Comparison of ENCODE assay signal across 8 mouse cellular contexts in genomic region chr12:111165146-111165812, GRCm38 (mm10). TPM values are rescaled to one million over a fixed set of nuclear protein-coding genes. Genes with fewer than 3 reads are reported as not detected.
DNase-seq lines count a peak whose midpoint lies in the region; ATAC-seq and TF ChIP-seq lines count a peak whose summit lies in the region.

No protein-coding gene starts in this region.

- TF ChIP-seq POLR2A in kidney, adult 2 months (IDR thresholded peaks at IDR 0.05; ENCODE audit: low read depth, low read length), result no peak
- no peak for TF ChIP-seq POLR2A in lung, adult 2 months (IDR thresholded peaks at IDR 0.05; ENCODE audit: borderline replicate concordance, extremely low read depth, low read depth, low read length)

- peak overlapping the region; percentile 90; the same call in 1 of the 2 replicates for H3K9ac ChIP-seq in neural tube, embryonic 13.5 days

- peaks cover 3% of the 10 kb centered on the region; the same call in 1 of the 2 replicates for H3K4me1 ChIP-seq in kidney, adult 2 months (ENCODE audit: control insufficient read depth, insufficient read depth, low read length)
- H3K4me1 ChIP-seq in lung, adult 2 months (ENCODE audit: control insufficient read depth, insufficient read depth, low read length), result peaks cover 7% of the 10 kb centered on the region
- H3K4me1 ChIP-seq in neural tube, embryonic 13.5 days (replicated peaks), result peaks cover 70% of the 10 kb centered on the region

- H3K36me3 ChIP-seq in kidney, adult 2 months (ENCODE audit: control insufficient read depth, insufficient read depth, low read length), result no peaks in the 10 kb centered on the region
- no peaks in the 10 kb centered on the region for H3K36me3 ChIP-seq in neural tube, embryonic 13.5 days

- peak; percentile 44 for DNase-seq in ovary, postnatal 36 days (ENCODE audit: low spot score)
- DNase-seq in ovary, postnatal 14 days (ENCODE audit: low spot score), result no peak
- peak; percentile 65 to 68 for DNase-seq in cerebellum, postnatal 10 days
- peak; percentile 38 to 53 for DNase-seq in heart, adult 18-20 months
- DNase-seq in kidney, adult 2 months, result peak; percentile 47
- peak; percentile 46 for DNase-seq in lung, adult 2 months
- DNase-seq in thymus, postnatal 25 days, result peak; percentile 60

- H3K27ac ChIP-seq in kidney, adult 2 months (ENCODE audit: insufficient read depth, low read depth, low read length), result peak overlapping the region; percentile 6; the same call in 1 of the 2 replicates
- H3K27ac ChIP-seq in neural tube, embryonic 13.5 days (replicated peaks), result peak overlapping the region; percentile 86

- peak; percentile 38; the same call in 1 of the 2 replicates for TF ChIP-seq CTCF in kidney, adult 2 months (conservative IDR thresholded peaks at IDR 0.05; ENCODE audit: insufficient read depth, insufficient read length, low read depth, low read length)
- peak; percentile 45 for TF ChIP-seq CTCF in lung, adult 2 months (IDR thresholded peaks at IDR 0.05; ENCODE audit: insufficient read depth, low read length)

- 67% methylated on average over 10 of the region's 10 CpGs for WGBS in kidney, adult 2 months
- WGBS in lung, adult 2 months, result 67% methylated on average over 10 of the region's 10 CpGs
- 58% methylated on average over 10 of the region's 10 CpGs for WGBS in neural tube, embryonic 13.5 days

- H3K4me2 ChIP-seq in neural tube, embryonic 13.5 days, result peak overlapping the region; percentile 87

- no peak overlapping the region for H3K4me3 ChIP-seq in kidney, adult 2 months (ENCODE audit: insufficient read depth, low read depth, low read length)
- peak overlapping the region; percentile 49 for H3K4me3 ChIP-seq in lung, adult 2 months (replicated peaks; ENCODE audit: extremely low read depth, low read depth, low read length)
- peak overlapping the region; percentile 81 for H3K4me3 ChIP-seq in neural tube, embryonic 13.5 days

- H3K9me3 ChIP-seq in neural tube, embryonic 13.5 days, result no peaks in the 10 kb centered on the region

- H3K27me3 ChIP-seq in kidney, adult 2 months (replicated peaks; ENCODE audit: control insufficient read depth, insufficient read depth, low read length), result no peaks in the 10 kb centered on the region
- no peaks in the 10 kb centered on the region for H3K27me3 ChIP-seq in neural tube, embryonic 13.5 days

- peak; percentile 27 for ATAC-seq in neural tube, embryonic 13.5 days (ENCODE audit: low read depth)

RNA-seq across cellular contexts. Expression of gene Traf3, which starts 0.9 kb away (rescaled TPM):
- 10 to 100 TPM; 14.2 to 14.3 TPM for total RNA-seq in heart, adult 18-20 months (2021)
- 11.6 and 12.2 TPM in 2 replicates for polyA plus RNA-seq in kidney, adult 2 months (2012; rRNA removed)
- 16.8 and 20.2 TPM in 2 replicates for polyA plus RNA-seq in lung, adult 2 months (2012; rRNA removed)
- 15.9 and 17.5 TPM in 2 replicates for polyA plus RNA-seq in neural tube, embryonic 13.5 days (2015; fragmentation: Nextera tagmentation; extraction: Ambion mirVana)

RNA-seq across cellular contexts. Expression of gene 4930595D18Rik, which starts 19.0 kb away (rescaled TPM):
- not detected for total RNA-seq in heart, adult 18-20 months (2021)
- polyA plus RNA-seq in kidney, adult 2 months (2012; rRNA removed), result not detected in 2 replicates
- polyA plus RNA-seq in lung, adult 2 months (2012; rRNA removed), result not detected in 2 replicates
- polyA plus RNA-seq in neural tube, embryonic 13.5 days (2015; fragmentation: Nextera tagmentation; extraction: Ambion mirVana), result not detected in 2 replicates
